Mouse (Mus musculus): Measurements from ENCODE around the gene Zfp354a. TPM values are rescaled to one million over a fixed set of nuclear protein-coding genes. Genes with fewer than 3 reads are reported as not detected.
"Not testable (repeated sequence)": the region's sequence is repeated elsewhere in the genome, so short reads cannot be mapped to it uniquely, and the experiment has no call there.

Gene Zfp354a
- polyA plus RNA-seq, 1 experiment from 2014 or later: 9.2 TPM

- peak; percentile 91 for TF ChIP-seq CTCF (IDR thresholded peaks at IDR 0.05; ENCODE audit: low read depth)
- H3K27me3 ChIP-seq (ENCODE audit: insufficient read depth, low read length): no peaks in the 10 kb centered on the region
These were observed 26.2 kb upstream of the Zfp354a start for GRCm38 (mm10) chr11:51032851-51033250.

GRCm38 (mm10) chr11:51034141-51034540 is 24.9 kb upstream of the Zfp354a start:
- not testable (repeated sequence) for H3K9ac ChIP-seq (ENCODE audit: low read depth, low read length); H3K27ac ChIP-seq; H3K9me3 ChIP-seq (replicated peaks; ENCODE audit: low read length); H3K36me3 ChIP-seq (ENCODE audit: insufficient read depth, low read length); H3K27me3 ChIP-seq (ENCODE audit: insufficient read depth, low read length); ATAC-seq (replicated peaks; ENCODE audit: low FRiP score, low read depth); H3K4me3 ChIP-seq (replicated peaks; ENCODE audit: low read depth, low read length); H3K4me2 ChIP-seq (ENCODE audit: low read length); DNase-seq (ENCODE audit: low spot score); H3K4me1 ChIP-seq (replicated peaks; ENCODE audit: insufficient read depth, low read length)

More at GRCm38 (mm10) chr11:51032851-51033250, 26.2 kb upstream of the Zfp354a start:
- Histone ChIP-seq H3K4me3 (replicated peaks; ENCODE audit: low read depth, low read length) (no peak overlapping the region), H3K27ac (no peak overlapping the region), H3K4me1 (replicated peaks; ENCODE audit: insufficient read depth, low read length) (no peaks in the 10 kb centered on the region), H3K36me3 (ENCODE audit: insufficient read depth, low read length) (no peaks in the 10 kb centered on the region), H3K9ac (ENCODE audit: low read depth, low read length) (no peak overlapping the region), H3K9me3 (replicated peaks; ENCODE audit: low read length) (no peaks in the 10 kb centered on the region), H3K4me2 (ENCODE audit: low read length) (no peak overlapping the region)
- 27% methylated on average over 1 of the region's 1 CpGs for WGBS
- DNase-seq (ENCODE audit: low spot score) (peak; percentile 53), ATAC-seq (replicated peaks; ENCODE audit: low FRiP score, low read depth) (no peak)

- no peak overlapping the region for H3K27ac ChIP-seq
- no peak for DNase-seq (ENCODE audit: low spot score)
- no peak overlapping the region for H3K4me2 ChIP-seq (ENCODE audit: low read length)
- no peak overlapping the region for H3K4me3 ChIP-seq (replicated peaks; ENCODE audit: low read depth, low read length)
- no peaks in the 10 kb centered on the region for H3K4me1 ChIP-seq (replicated peaks; ENCODE audit: insufficient read depth, low read length)
- H3K9ac ChIP-seq (ENCODE audit: low read depth, low read length): no peak overlapping the region
- WGBS: 82% methylated on average over 2 of the region's 2 CpGs
- TF ChIP-seq CTCF (IDR thresholded peaks at IDR 0.05; ENCODE audit: low read depth): no peak
- no peaks in the 10 kb centered on the region for H3K36me3 ChIP-seq (ENCODE audit: insufficient read depth, low read length)
- no peaks in the 10 kb centered on the region for H3K9me3 ChIP-seq (replicated peaks; ENCODE audit: low read length)
- ATAC-seq (replicated peaks; ENCODE audit: low FRiP score, low read depth): no peak
- no peaks in the 10 kb centered on the region for H3K27me3 ChIP-seq (ENCODE audit: insufficient read depth, low read length)
These were observed 23.1 kb upstream of the Zfp354a start for GRCm38 (mm10) chr11:51035951-51036350.

- H3K9me3 ChIP-seq (replicated peaks; ENCODE audit: low read length); H3K9ac ChIP-seq (ENCODE audit: low read depth, low read length); H3K4me2 ChIP-seq (ENCODE audit: low read length); H3K27me3 ChIP-seq (ENCODE audit: insufficient read depth, low read length); H3K4me1 ChIP-seq (replicated peaks; ENCODE audit: insufficient read depth, low read length); H3K4me3 ChIP-seq (replicated peaks; ENCODE audit: low read depth, low read length); H3K27ac ChIP-seq; ATAC-seq (replicated peaks; ENCODE audit: low FRiP score, low read depth); H3K36me3 ChIP-seq (ENCODE audit: insufficient read depth, low read length); DNase-seq (ENCODE audit: low spot score): not testable (repeated sequence)
- WGBS: 65% methylated on average over 3 of the region's 3 CpGs
These were observed 14.3 kb upstream of the Zfp354a start for GRCm38 (mm10) chr11:51044776-51045175.

- H3K27me3 ChIP-seq (ENCODE audit: insufficient read depth, low read length); DNase-seq (ENCODE audit: low spot score); H3K9me3 ChIP-seq (replicated peaks; ENCODE audit: low read length); H3K4me1 ChIP-seq (replicated peaks; ENCODE audit: insufficient read depth, low read length); H3K36me3 ChIP-seq (ENCODE audit: insufficient read depth, low read length); H3K4me2 ChIP-seq (ENCODE audit: low read length); ATAC-seq (replicated peaks; ENCODE audit: low FRiP score, low read depth); H3K9ac ChIP-seq (ENCODE audit: low read depth, low read length); H3K4me3 ChIP-seq (replicated peaks; ENCODE audit: low read depth, low read length); H3K27ac ChIP-seq: not testable (repeated sequence)
- WGBS: 63% methylated on average over 3 of the region's 3 CpGs
These were observed 11.2 kb upstream of the Zfp354a start, which contains the start of gene Olfr1375 for GRCm38 (mm10) chr11:51047809-51048208. Olfr1375 (plus strand) TSS chr11:51048109.

- Histone ChIP-seq H3K4me3 (replicated peaks; ENCODE audit: low read depth, low read length) (no peak overlapping the region), H3K9ac (ENCODE audit: low read depth, low read length) (no peak overlapping the region), H3K36me3 (ENCODE audit: insufficient read depth, low read length) (no peaks in the 10 kb centered on the region), H3K4me2 (ENCODE audit: low read length) (no peak overlapping the region), H3K27me3 (ENCODE audit: insufficient read depth, low read length) (no peaks in the 10 kb centered on the region), H3K4me1 (replicated peaks; ENCODE audit: insufficient read depth, low read length) (no peaks in the 10 kb centered on the region), H3K27ac (no peak overlapping the region), H3K9me3 (replicated peaks; ENCODE audit: low read length) (no peaks in the 10 kb centered on the region)
- no peak for TF ChIP-seq CTCF (IDR thresholded peaks at IDR 0.05; ENCODE audit: low read depth)
- DNase-seq (ENCODE audit: low spot score): no peak
- no peak for ATAC-seq (replicated peaks; ENCODE audit: low FRiP score, low read depth)
- WGBS: 47% methylated on average over 2 of the region's 2 CpGs
These were observed 7.4 kb upstream of the Zfp354a start for GRCm38 (mm10) chr11:51051678-51052077.

GRCm38 (mm10) chr11:51053230-51053629 is 5.8 kb upstream of the Zfp354a start:
- Histone ChIP-seq H3K4me2 (ENCODE audit: low read length) (no peak overlapping the region), H3K27ac (no peak overlapping the region), H3K9me3 (replicated peaks; ENCODE audit: low read length) (no peaks in the 10 kb centered on the region), H3K27me3 (ENCODE audit: insufficient read depth, low read length) (no peaks in the 10 kb centered on the region), H3K9ac (ENCODE audit: low read depth, low read length) (no peak overlapping the region), H3K4me1 (replicated peaks; ENCODE audit: insufficient read depth, low read length) (no peaks in the 10 kb centered on the region), H3K4me3 (replicated peaks; ENCODE audit: low read depth, low read length) (no peak overlapping the region), H3K36me3 (ENCODE audit: insufficient read depth, low read length) (no peaks in the 10 kb centered on the region)
- TF ChIP-seq CTCF (IDR thresholded peaks at IDR 0.05; ENCODE audit: low read depth): peak; percentile 76
- 42% methylated on average over 3 of the region's 3 CpGs for WGBS
- peak; percentile 42 for DNase-seq (ENCODE audit: low spot score)
- no peak for ATAC-seq (replicated peaks; ENCODE audit: low FRiP score, low read depth)
